Mouse (Mus musculus) common myeloid progenitor, adult 5-6 weeks (primary cell): ENCODE results near the gene Ndufa7. TPM values are rescaled to one million over a fixed set of nuclear protein-coding genes. Genes with fewer than 3 reads are reported as not detected.
"Not testable (repeated sequence)": the region's sequence is repeated elsewhere in the genome, so short reads cannot be mapped to it uniquely, and the experiment has no call there.

Source experiments
- ATAC-seq: replicated peaks from 2 replicates; pipeline ENCODE4 v1.8.0; 2016; ENCODE audit warnings: low read depth, mild to moderate bottlenecking, moderate TSS enrichment, inconsistent platforms; ENCODE audit not compliant: poor library complexity, severe bottlenecking
- total RNA-seq: library from RNA; stranded (forward); fragments of 200-1000, 187-1606 nt; gene quantifications from 2 replicates; pipeline ENCODE4 v1.2.3, GENCODE M21; 2017

Gene Ndufa7
- total RNA-seq, 1 experiment from 2014 or later: 107 TPM

- peak; percentile 99 for ATAC-seq
Observed at GRCm38 (mm10) chr17:33865330-33866030, 41.1 kb downstream of the Ndufa7 start.

- ATAC-seq: not testable (repeated sequence)
Observed at GRCm38 (mm10) chr17:33873537-33873936, 49.2 kb downstream of the Ndufa7 start, which contains the start of gene Gm7029. TSS of gene Gm7029 (plus strand) at chr17:33873837.

GRCm38 (mm10) chr17:33874411-33874810 is 50.0 kb downstream of the Ndufa7 start:
- no peak for ATAC-seq

GRCm38 (mm10) chr17:33875797-33876196 is 51.4 kb downstream of the Ndufa7 start:
- ATAC-seq: peak; percentile 52; the same call in 1 of the 2 replicates

- not testable (repeated sequence) for ATAC-seq
Observed at GRCm38 (mm10) chr17:33884320-33884719, 59.9 kb downstream of the Ndufa7 start.

GRCm38 (mm10) chr17:33887802-33888201 is 63.4 kb downstream of the Ndufa7 start:
- not testable (repeated sequence) for ATAC-seq

Other genes with a start within 250 kb of the Ndufa7 start
- 17.3 and 18.4 TPM in 2 replicates for gene Zfp414, start 195.5 kb upstream of the Ndufa7 start, total RNA-seq
- gene Pram1, start 186.5 kb upstream of the Ndufa7 start, total RNA-seq: 2.8 TPM in 1 of 2 replicates, not detected in the other
- gene Hnrnpm, start 137.7 kb upstream of the Ndufa7 start, total RNA-seq: 414 and 543 TPM in 2 replicates
- gene March2, start 105.9 kb upstream of the Ndufa7 start, total RNA-seq: 31.5 and 35.0 TPM in 2 replicates
- gene Rab11b, start 64.0 kb upstream of the Ndufa7 start, total RNA-seq: 42.5 and 65.0 TPM in 2 replicates
- 5.9 and 14.2 TPM in 2 replicates for gene Angptl4, start 42.7 kb upstream of the Ndufa7 start, total RNA-seq
- 4.6 and 5.5 TPM in 2 replicates for gene Kank3, start 14.1 kb upstream of the Ndufa7 start, total RNA-seq
- gene Rps28, start within 50 bp of the Ndufa7 start, total RNA-seq: 2,900 and 3,215 TPM in 2 replicates
- 9.5 and 20.2 TPM in 2 replicates for gene Cd320, start 18.5 kb downstream of the Ndufa7 start, total RNA-seq
- gene Gm7029, start 49.3 kb downstream of the Ndufa7 start, total RNA-seq: not detected in 2 replicates
- 29.6 and 37.5 TPM in 2 replicates for gene Kifc1, start 66.1 kb downstream of the Ndufa7 start, total RNA-seq
- 1.2 and 1.5 TPM in 2 replicates for gene Platr17, start 80.6 kb downstream of the Ndufa7 start, total RNA-seq
- 24.1 and 44.4 TPM in 2 replicates for gene Daxx, start 84.8 kb downstream of the Ndufa7 start, total RNA-seq
- gene Tapbp, start 91.3 kb downstream of the Ndufa7 start, total RNA-seq: 42.2 and 56.4 TPM in 2 replicates
- gene Zbtb22, start 91.3 kb downstream of the Ndufa7 start, total RNA-seq: 16.6 and 24.1 TPM in 2 replicates
- gene Rgl2, start 105.0 kb downstream of the Ndufa7 start, total RNA-seq: 21.2 and 22.5 TPM in 2 replicates
- 128 and 170 TPM in 2 replicates for gene Pfdn6, start 115.8 kb downstream of the Ndufa7 start, total RNA-seq
- gene Wdr46, start 116.1 kb downstream of the Ndufa7 start, total RNA-seq: 50.0 and 62.5 TPM in 2 replicates
- gene B3galt4, start 126.9 kb downstream of the Ndufa7 start, total RNA-seq: 2.6 and 2.7 TPM in 2 replicates
- 13.0 and 16.4 TPM in 2 replicates for gene Vps52, start 131.2 kb downstream of the Ndufa7 start, total RNA-seq
- 1,549 and 1,746 TPM in 2 replicates for gene Rps18, start 131.4 kb downstream of the Ndufa7 start, total RNA-seq
- 983 and 1,076 TPM in 2 replicates for gene H2-K1, start 175.8 kb downstream of the Ndufa7 start, total RNA-seq
- gene Ring1, start 200.1 kb downstream of the Ndufa7 start, total RNA-seq: 11.9 and 12.8 TPM in 2 replicates
- gene H2-Ke6, start 203.5 kb downstream of the Ndufa7 start, total RNA-seq: 43.8 and 60.6 TPM in 2 replicates
- 70.5 and 100 TPM in 2 replicates for gene Slc39a7, start 207.1 kb downstream of the Ndufa7 start, total RNA-seq
- gene Rxrb, start 207.2 kb downstream of the Ndufa7 start, total RNA-seq: 34.1 and 36.3 TPM in 2 replicates
- gene Col11a2, start 214.9 kb downstream of the Ndufa7 start, total RNA-seq: 4.1 and 10.4 TPM in 2 replicates